Mouse (Mus musculus) frontal cortex, postnatal 36 days (tissue): Measurements from ENCODE around the gene A530084C06Rik.
A peak's percentile ranks its signal among the peaks of the same experiment; 100 is the strongest.

Source experiments
- DNase-seq, 2 experiments: peaks; one replicate each; pipeline ENCODE4 v3.0.0; 2022; ENCODE audit warnings: low spot score in 2 of 2

The A530084C06Rik gene

DNA sequence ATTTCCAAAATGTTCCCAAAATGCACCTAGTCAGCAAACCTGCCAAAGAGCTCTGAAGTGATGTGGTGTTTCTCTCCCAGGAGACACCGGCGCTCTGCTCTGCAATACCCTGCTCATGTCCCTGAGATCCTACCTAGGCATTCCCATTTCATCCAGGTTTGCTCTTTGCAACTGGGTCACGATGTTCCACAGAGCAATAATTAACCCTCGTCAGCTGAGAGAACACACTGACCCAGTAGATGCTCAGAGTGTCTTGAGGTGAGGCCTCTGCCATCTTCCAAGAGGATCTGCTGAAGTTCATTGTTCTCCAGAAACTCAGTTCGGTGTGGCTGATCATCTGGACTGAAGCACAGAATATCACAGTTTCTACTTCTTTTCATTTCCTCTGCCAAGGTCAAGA lies 16.1 kb downstream of the A530084C06Rik start:
- DNase-seq = no peak

- no peak for DNase-seq
These were observed 24.4 kb downstream of the A530084C06Rik start for GRCm38 (mm10) chr13:31534726-31535125.

DNA sequence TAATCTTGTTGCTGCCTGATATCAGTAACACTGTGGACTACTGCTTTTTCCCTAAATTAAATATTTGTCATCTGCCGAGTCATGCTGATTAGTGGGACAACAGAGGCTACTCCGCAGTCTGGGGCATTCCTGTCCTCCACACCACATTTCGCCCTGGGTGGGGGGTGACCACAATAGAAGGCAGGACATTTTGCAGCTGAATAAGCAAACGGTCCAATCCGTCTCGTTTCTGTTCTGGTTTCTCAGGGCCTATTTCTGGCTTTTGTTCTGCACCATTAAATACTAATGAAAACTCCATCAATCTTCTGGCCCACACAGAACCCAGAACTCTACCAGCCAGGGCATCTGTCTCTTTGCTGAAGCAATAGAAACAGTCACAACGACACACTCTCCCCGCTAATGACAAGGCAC lies 27.5 kb downstream of the A530084C06Rik start:
- DNase-seq = no peak

GRCm38 (mm10) chr13:31531186-31531585 lies 27.9 kb downstream of the A530084C06Rik start:
- no peak for DNase-seq

- DNase-seq = no peak
These were observed 34.2 kb downstream of the A530084C06Rik start for GRCm38 (mm10) chr13:31524976-31525375.

DNA sequence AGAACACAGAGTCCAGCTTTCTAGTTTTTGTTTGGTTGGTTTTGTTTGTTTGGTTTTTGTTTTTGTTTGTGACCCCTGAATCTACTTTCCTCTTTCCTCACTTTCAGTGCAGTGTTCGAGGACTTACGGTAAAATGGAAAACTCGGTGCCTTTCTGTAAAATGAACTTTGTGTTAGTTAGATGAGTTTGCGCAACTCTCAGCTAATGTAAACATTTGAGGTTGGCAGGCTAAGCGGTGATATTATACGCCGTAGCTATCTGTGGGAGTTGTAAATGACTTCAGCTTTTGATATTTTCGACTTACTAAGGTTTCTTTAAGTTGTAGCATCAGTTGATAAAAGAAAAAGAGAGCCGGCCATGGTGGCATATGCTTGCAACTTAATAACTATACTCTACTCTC lies 40.2 kb downstream of the A530084C06Rik start:
- no peak for DNase-seq

- peak in 1 of 2 experiments; percentile 12 for DNase-seq
These were observed 40.7 kb downstream of the A530084C06Rik start for GRCm38 (mm10) chr13:31518411-31518886.

DNA sequence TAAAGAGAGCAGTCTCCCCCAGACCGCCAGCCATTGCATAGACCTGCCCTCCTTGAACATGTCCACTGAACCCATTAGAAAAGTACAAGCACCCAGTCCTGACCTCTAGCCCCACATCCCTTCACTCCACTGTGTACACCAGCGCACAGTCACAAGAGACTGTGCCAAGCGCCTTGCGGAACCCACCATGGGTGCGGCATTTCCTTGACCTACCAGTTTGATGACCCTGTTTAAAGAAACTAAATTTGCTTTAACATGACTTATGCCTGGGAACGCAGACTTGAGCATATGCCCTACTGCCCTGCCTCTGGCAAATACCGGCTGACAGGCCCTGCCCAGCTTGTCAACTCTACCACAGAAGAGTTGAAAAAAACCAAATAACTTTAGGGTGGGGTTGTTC lies 43.9 kb downstream of the A530084C06Rik start:
- DNase-seq = no peak

- no peak for DNase-seq
These were observed 52.5 kb downstream of the A530084C06Rik start for GRCm38 (mm10) chr13:31506494-31507167.
